Mouse (Mus musculus): ENCODE results near the gene Stat4. TPM values are rescaled to one million over a fixed set of nuclear protein-coding genes. Genes with fewer than 3 reads are reported as not detected.

Stat4 gene
- polyA plus RNA-seq, 1 experiment from 2014 or later: 38.6 TPM

DNA sequence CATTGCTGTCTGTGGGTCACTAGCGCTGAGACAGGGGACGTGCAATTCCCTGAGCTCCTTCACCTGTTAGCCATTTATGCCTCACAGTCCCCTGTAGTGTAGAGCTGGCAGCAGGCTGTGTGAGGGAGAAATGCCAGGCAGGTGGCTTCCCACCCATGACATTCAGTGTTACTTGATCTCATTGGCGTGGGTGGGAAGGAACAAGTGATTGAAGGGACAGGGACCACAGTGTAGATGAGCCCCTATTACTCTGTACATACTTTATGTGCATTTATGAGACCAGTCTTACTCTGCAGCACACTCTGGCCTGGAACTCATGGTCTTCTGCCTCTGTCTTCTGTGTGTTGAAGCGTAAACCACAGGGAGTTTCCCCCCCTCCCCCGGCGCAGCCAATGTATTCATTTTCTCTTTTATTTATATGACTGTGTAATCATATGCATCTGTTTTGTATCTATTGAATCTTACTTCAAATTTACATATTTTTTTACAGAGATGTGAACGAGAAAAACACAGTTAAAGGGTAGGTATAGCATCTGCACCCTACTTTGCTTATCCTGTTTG, 156.7 kb downstream of the Stat4 start:
- DNase-seq (ENCODE audit: low spot score): no peak

DNA sequence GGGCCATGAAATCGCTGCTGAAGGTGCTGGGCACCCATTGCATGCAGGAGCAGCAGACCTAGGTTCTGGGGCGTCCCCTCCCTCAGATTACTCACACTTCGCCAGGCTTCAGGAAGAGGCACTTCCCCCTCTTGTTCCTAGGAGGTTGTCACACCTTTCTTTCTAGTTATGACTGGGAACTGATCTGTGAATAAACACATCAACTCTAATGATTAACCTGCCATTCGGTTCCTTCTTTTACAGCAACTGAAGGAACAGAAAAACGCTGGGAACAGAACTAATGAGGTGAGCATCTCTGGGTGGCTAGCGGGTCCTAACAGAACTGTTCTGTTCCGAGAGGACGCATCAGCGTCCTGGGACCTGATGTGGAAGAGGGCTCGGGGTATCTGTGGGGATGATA, 158.0 kb downstream of the Stat4 start:
- no peak for DNase-seq (ENCODE audit: low spot score)

DNA sequence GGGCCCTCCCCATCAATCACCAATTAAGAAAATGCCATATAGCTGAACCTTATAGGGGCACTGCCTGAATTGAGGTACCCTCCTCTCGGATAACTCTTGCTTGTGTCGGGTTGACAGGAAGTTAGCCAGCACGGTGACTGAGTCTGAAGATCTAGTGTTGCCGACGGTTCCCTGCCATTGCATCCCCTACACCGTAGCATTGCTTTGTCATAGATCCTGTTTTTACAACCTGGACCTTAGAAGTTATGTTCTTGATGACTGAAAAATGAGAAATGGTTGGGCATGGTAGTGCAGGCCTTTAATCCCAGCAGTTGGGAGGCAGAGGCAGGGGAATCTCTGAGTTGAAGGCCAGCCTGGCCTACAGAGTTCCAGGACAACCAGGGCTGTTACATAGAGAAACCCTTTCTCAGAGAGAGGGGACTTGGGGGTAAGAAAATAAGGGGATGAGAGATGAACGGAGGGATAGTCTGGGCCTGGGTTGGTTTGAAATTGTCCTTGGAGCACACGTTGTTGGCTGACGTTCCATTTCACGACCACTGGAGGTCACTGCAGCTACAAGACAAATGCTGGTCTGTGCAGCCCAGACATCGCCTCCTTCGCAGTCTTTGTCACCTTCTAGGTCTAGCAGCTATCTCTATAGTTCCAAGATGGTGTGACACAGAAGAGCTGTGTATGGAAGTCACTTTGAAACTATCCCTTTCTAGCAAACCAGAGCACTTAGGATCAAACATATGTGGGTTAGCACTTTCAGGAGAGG, 159.4 kb downstream of the Stat4 start:
- DNase-seq (ENCODE audit: low spot score): peak; percentile 85

DNA sequence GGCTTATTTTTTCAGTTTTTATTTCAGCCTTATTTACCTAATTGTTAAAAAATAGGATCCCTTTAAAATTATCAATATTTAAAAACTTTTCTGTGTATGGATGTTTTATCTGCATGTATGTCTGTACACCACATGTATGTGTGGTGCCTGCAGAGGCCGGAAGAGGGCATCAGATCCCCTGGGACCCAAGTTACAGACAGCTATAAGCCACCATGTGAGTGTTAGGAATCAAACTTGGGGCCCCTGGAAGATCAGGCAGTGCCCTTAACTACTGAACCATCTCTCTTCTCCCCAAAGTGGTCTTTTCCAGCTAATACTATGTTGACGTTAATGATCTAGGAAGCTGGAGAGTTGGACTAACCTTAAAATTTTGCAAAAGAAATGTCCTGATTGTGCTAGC, 160.5 kb downstream of the Stat4 start:
- no peak for DNase-seq (ENCODE audit: low spot score)

DNA sequence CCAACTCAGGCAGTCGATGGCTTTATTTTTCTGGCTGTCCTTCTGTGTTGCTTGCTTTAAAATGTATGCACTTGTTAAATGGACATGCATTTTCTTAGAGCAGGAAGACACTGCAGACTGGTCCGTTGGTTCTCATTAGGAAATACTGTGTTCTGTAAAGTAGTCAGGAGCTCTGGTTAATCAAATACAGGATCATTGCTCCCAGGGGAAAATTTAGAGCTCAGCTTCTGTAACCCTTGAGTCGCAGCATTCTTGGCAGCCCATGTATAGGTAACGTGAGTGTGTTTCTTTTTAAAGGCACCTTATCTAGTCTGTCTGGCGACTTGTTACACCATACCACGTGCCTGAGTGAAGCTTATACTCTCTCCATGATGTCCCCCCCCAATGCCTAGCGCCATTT, 161.2 kb downstream of the Stat4 start:
- DNase-seq (ENCODE audit: low spot score): no peak

DNA sequence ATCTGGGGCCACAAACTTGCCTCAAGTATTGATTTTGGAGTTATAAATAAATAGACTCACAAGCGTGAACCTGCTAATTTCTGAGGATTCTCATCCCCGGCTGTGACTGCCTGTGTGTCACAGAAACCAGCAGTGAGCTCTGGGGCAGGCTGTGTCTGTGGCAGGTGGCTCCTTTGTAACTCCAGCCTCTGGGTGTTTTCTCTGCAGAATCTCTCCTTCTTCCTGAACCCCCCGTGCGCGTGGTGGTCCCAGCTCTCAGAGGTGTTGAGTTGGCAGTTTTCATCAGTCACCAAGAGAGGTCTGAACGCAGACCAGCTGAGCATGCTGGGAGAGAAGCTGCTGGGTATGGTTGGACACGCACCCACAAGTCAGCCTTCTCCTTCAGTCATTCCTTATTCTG, 161.7 kb downstream of the Stat4 start:
- DNase-seq (ENCODE audit: low spot score): peak; percentile 61

DNA sequence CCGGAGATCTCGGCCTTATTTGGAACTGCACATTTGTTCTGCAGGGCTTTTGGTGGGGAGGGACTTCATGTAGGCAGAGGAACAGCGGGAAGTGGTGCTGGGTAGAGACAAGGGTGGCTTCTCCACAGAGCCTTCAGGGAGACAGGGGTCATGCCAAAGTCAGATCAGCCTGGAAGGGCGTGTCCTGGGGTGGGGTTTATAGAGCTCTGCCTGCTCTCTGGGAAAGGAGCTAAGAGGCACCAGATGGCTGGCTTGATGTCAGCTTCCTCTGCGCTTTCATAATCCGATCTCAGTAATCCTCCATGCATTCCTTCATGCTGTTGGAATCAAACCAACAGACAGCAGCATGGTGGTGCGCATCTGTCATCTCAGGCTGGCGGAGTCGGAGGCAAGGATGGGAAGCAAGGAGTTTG, 163.0 kb downstream of the Stat4 start:
- DNase-seq (ENCODE audit: low spot score): peak; percentile 80

DNA sequence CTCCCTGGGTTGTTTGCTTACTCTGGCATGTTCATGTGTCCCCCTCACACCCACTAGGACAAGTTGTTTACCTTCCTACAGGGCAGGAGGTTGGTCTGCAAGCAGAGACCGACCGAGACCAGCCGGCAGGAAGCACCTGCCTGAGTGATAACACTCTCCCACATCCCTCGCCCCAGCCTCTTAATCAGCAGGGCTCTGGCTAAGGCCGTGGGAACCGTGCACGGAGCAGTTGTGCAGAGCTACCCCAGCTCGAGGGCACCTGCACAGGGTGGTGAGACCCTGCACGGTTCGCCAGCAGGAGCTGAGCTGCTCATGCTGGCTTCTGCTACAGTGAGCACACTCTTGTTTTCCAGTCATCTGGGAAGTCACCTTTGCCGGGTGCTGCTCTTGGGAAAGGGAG, 163.7 kb downstream of the Stat4 start:
- peak; percentile 91 for DNase-seq (ENCODE audit: low spot score)

DNA sequence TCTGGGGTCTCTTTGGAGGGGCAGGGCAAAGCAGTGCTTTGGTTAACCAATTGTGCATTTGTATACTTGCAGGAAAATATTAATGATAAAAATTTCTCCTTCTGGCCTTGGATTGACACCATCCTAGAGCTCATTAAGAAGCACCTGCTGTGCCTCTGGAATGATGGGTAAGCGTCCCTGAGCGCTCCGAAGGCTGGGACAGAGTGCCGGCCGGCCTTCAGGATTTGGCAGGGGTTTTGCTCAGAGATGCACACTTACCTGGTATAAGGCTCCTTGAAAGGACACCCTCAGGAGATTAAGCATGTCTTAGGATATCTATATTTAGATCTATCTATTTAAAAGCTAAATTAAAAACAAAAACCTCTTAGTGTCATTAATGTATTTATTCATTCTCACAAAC, 164.2 kb downstream of the Stat4 start:
- DNase-seq (ENCODE audit: low spot score): no peak

DNA sequence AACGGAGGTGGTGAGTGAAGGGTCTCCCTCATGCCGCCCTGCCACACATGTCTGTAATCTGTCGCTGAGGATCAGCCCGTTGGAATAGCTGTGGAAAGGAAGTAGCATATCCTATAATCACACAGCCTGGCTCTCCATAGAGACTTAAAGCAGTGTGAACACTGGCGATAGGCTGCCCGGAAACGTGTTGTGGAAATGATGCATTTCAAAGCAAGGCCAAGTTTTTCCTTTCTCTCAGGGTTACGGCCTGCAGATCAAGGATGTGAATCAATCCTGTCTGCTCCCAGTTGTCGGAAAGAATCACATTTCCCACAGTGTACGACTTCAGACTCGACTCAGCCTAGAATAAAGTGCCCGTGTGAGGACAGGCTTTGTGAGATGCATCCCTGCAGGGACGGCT, 165.4 kb downstream of the Stat4 start:
- DNase-seq (ENCODE audit: low spot score): no peak

DNA sequence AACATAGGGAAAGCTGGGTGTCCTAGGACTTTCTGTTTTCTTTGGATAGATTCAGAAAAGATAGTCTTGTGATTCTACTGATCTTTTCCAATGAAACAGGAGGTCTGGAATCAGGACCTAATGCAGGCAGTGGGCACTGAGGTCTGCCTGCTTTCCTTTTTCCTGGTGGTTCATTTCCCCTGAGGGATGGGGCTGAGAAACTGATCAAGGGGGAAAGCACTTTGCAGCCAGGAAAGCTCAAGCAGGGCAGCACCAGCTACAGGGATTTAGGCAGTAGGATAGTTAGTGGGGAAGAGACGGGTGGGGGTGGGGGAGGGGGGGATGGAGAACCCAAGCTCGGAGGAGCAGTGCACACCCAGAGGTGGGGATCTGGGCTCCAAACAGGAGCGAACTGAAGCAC, 166.0 kb downstream of the Stat4 start:
- DNase-seq (ENCODE audit: low spot score): no peak

DNA sequence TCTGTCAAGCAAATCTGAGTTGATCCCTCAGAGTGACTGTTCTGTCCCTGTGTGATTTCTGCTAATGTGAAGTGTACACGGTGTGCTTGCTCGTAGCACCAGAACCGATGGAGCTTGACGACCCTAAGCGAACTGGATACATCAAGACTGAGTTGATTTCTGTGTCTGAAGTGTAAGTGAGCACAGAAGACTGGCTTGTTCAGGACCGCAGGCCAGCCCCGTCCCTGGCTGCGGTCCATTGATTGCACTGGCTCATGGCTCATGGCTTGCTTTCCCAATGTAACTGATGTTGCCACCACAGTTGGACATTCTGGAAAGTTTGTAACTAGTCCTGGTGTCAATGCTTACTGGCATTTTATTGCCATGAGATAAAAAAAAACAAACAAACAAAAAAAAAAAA, 167.9 kb downstream of the Stat4 start:
- DNase-seq (ENCODE audit: low spot score): no peak

DNA sequence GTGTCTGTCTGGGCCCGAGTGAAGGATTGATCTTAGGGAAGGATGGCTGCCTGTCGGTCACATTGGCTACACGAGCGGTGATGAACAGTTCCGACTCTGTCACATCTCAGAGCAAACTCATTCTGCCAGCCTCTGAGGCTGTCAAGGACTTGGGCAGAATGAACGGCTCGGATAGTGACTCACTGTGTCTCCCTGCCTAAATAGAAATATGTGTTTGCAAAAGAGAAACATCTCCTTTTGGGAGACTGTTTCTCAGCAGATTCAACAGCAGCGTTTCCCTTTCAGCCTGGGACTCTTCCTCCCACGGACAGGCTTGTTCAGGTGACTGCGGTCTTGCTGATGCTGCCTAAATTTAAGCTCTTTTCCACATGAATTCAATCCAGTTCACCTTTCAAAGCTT, 169.4 kb downstream of the Stat4 start:
- no peak for DNase-seq (ENCODE audit: low spot score)

Other genes starting within 250 kb of the Stat4 start
- 20.0 and 22.1 TPM in 2 replicates for gene Myo1b, start 71.1 kb upstream of the Stat4 start, polyA plus RNA-seq (2015; fragmentation: Nextera tagmentation; extraction: Ambion mirVana)
- 212 and 220 TPM in 2 replicates for gene Stat1, start 132.3 kb downstream of the Stat4 start, polyA plus RNA-seq (2015; fragmentation: Nextera tagmentation; extraction: Ambion mirVana)
- gene Gls, start 246.1 kb downstream of the Stat4 start, polyA plus RNA-seq (2015; fragmentation: Nextera tagmentation; extraction: Ambion mirVana): 30.8 and 38.3 TPM in 2 replicates

Data from thymus, postnatal 0 days (tissue).